Mouse (Mus musculus) CH12.LX (cell line): ENCODE results near the gene Adamts20. TPM values are rescaled to one million over a fixed set of nuclear protein-coding genes. Genes with fewer than 3 reads are reported as not detected.

Experiments used
- DNase-seq: peaks from one replicate; pipeline ENCODE4 v3.0.0-alpha.2; 2013; ENCODE audit errors: extremely low read depth
- H3K27ac ChIP-seq: 2 replicates; pipeline ENCODE4 v1.5.1; 2012; ENCODE audit warnings: low read depth, mild to moderate bottlenecking, control low read depth, moderate library complexity; ENCODE audit not compliant: insufficient read depth
- H3K27me3 ChIP-seq: replicated peaks from 2 replicates; pipeline ENCODE3; 2012; ENCODE audit warnings: inconsistent platforms
- H3K36me3 ChIP-seq, 2 experiments: replicated peaks in 1 of 2; 2 replicates each; pipeline versions ENCODE3 to v1.6.1; 2012; ENCODE audit warnings: inconsistent platforms in 1 of 2, low read length in 1 of 2, mild to moderate bottlenecking in 1 of 2, mixed read lengths in 1 of 2, moderate library complexity in 1 of 2; ENCODE audit not compliant: control insufficient read depth in 1 of 2, insufficient read depth in 1 of 2
- H3K4me1 ChIP-seq, 2 experiments: 2 replicates each; pipeline ENCODE4 v1.6.1; 2012; ENCODE audit warnings: inconsistent platforms in 1 of 2, moderate library complexity in 1 of 2; ENCODE audit not compliant: insufficient read depth in 2 of 2, control insufficient read depth in 1 of 2
- H3K4me2 ChIP-seq: 2 replicates; pipeline ENCODE4 v1.6.1; 2012; ENCODE audit warnings: low read depth, mild to moderate bottlenecking, control low read depth; ENCODE audit not compliant: poor library complexity, insufficient read depth, severe bottlenecking
- H3K4me3 ChIP-seq, 3 experiments: fragments of 150-350 bp in 1 of 3; sonication (generic) in 1 of 3; replicated peaks in 1 of 3; 2 replicates each; pipeline versions ENCODE3 to v1.5.1; 2011 to 2012; ENCODE audit warnings: low read depth in 2 of 3, low read length in 2 of 3, mild to moderate bottlenecking in 2 of 3, moderate library complexity in 2 of 3, control low read depth in 1 of 3, improper control_type of control experiment in 1 of 3, inconsistent platforms in 1 of 3, mixed read lengths in 1 of 3; ENCODE audit not compliant: poor library complexity in 1 of 3
- H3K79me2 ChIP-seq: replicated peaks from 2 replicates; pipeline ENCODE4 v1.6.1; 2012; ENCODE audit warnings: mild to moderate bottlenecking, moderate library complexity; ENCODE audit not compliant: control insufficient read depth, poor library complexity, insufficient read depth, severe bottlenecking; ENCODE audit errors: extremely low read depth
- H3K9ac ChIP-seq: 2 replicates; pipeline ENCODE4 v1.6.1; 2012; ENCODE audit warnings: low read depth, mild to moderate bottlenecking, control low read depth, moderate library complexity; ENCODE audit not compliant: insufficient read depth
- H3K9me3 ChIP-seq: replicated peaks from 2 replicates; pipeline ENCODE3; 2012; ENCODE audit warnings: low read length, inconsistent platforms, mixed read lengths
- BHLHE40 ChIP-seq: IDR thresholded peaks from 2 replicates; pipeline ENCODE4 v1.6.1; 2011; ENCODE audit warnings: mild to moderate bottlenecking, low read depth, low read length, improper control_type of control experiment
- CHD2 ChIP-seq: IDR thresholded peaks from 2 replicates; pipeline ENCODE4 v1.6.1; 2011; ENCODE audit warnings: low read length, improper control_type of control experiment
- CTCF ChIP-seq, 2 experiments: IDR thresholded peaks in 1 of 2; conservative IDR thresholded peaks in 1 of 2; 2 replicates each; pipeline ENCODE4 v1.5.1; 2011 to 2012; ENCODE audit warnings: low read depth in 2 of 2, low read length in 2 of 2, improper control_type of control experiment in 1 of 2, inconsistent platforms in 1 of 2, mild to moderate bottlenecking in 1 of 2, moderate library complexity in 1 of 2
- ELF1 ChIP-seq: IDR thresholded peaks from 2 replicates; pipeline ENCODE4 v1.6.1; 2014; ENCODE audit warnings: low read depth, mild to moderate bottlenecking, inconsistent platforms, low read length, improper control_type of control experiment
- EP300 ChIP-seq: IDR thresholded peaks from 2 replicates; pipeline ENCODE4 v1.6.1; 2011; ENCODE audit warnings: low read length, improper control_type of control experiment
- ETS1 ChIP-seq: conservative IDR thresholded peaks from 2 replicates; pipeline ENCODE4 v1.6.1; 2012; ENCODE audit warnings: low read depth, mild to moderate bottlenecking, inconsistent platforms, low read length, improper control_type of control experiment, moderate library complexity
- HCFC1 ChIP-seq: IDR thresholded peaks from 2 replicates; pipeline ENCODE4 v1.6.1; 2012; ENCODE audit warnings: low read depth, mild to moderate bottlenecking, inconsistent platforms, low read length, improper control_type of control experiment
- IRF4 ChIP-seq: IDR thresholded peaks from 2 replicates; pipeline ENCODE4 v1.6.1; 2014; ENCODE audit warnings: low read depth, mild to moderate bottlenecking, inconsistent platforms, low read length, improper control_type of control experiment
- JUN ChIP-seq: IDR thresholded peaks from 2 replicates; pipeline ENCODE4 v1.6.1; 2011; ENCODE audit warnings: low read depth, mild to moderate bottlenecking, low read length, improper control_type of control experiment, moderate library complexity; ENCODE audit not compliant: insufficient read depth
- JUND ChIP-seq: conservative IDR thresholded peaks from 2 replicates; pipeline ENCODE4 v1.6.1; 2011; ENCODE audit warnings: low read depth, low read length, improper control_type of control experiment
- KAT2A ChIP-seq: IDR thresholded peaks from 2 replicates; pipeline ENCODE4 v1.6.1; 2012; ENCODE audit warnings: low read length, improper control_type of control experiment, inconsistent platforms; ENCODE audit not compliant: insufficient replicate concordance
- MAFK ChIP-seq: IDR thresholded peaks from 2 replicates; pipeline ENCODE4 v1.6.1; 2011; ENCODE audit warnings: low read length, improper control_type of control experiment; ENCODE audit not compliant: insufficient replicate concordance
- MAX ChIP-seq: IDR thresholded peaks from 2 replicates; pipeline ENCODE4 v1.6.1; 2011; ENCODE audit warnings: low read length, improper control_type of control experiment
- MAZ ChIP-seq: IDR thresholded peaks from 2 replicates; pipeline ENCODE4 v1.6.1; 2012; ENCODE audit warnings: low read depth, mild to moderate bottlenecking, inconsistent platforms, low read length, improper control_type of control experiment, moderate library complexity
- MEF2A ChIP-seq: IDR thresholded peaks from 2 replicates; pipeline ENCODE4 v1.6.1; 2014; ENCODE audit warnings: low read depth, mild to moderate bottlenecking, inconsistent platforms, low read length, improper control_type of control experiment, borderline replicate concordance
- MXI1 ChIP-seq: IDR thresholded peaks from 2 replicates; pipeline ENCODE4 v1.6.1; 2011; ENCODE audit warnings: mild to moderate bottlenecking, low read depth, low read length, improper control_type of control experiment
- NRF1 ChIP-seq: IDR thresholded peaks from 2 replicates; pipeline ENCODE4 v1.6.1; 2014; ENCODE audit warnings: low read depth, mild to moderate bottlenecking, inconsistent platforms, low read length, improper control_type of control experiment, moderate library complexity
- POLR2A ChIP-seq: IDR thresholded peaks from 2 replicates; pipeline ENCODE4 v1.6.1; 2011; ENCODE audit warnings: low read depth, mild to moderate bottlenecking, improper control_type of control experiment, low read length
- POLR2AphosphoS2 ChIP-seq: IDR thresholded peaks from 2 replicates; pipeline ENCODE4 v1.6.1; 2011; ENCODE audit warnings: low read depth, low read length, improper control_type of control experiment
- RAD21 ChIP-seq: IDR thresholded peaks from 2 replicates; pipeline ENCODE4 v1.6.1; 2011; ENCODE audit warnings: low read depth, mild to moderate bottlenecking, low read length, improper control_type of control experiment, moderate library complexity
- RCOR1 ChIP-seq: conservative IDR thresholded peaks from 2 replicates; pipeline ENCODE4 v1.6.1; 2012; ENCODE audit warnings: low read depth, mild to moderate bottlenecking, inconsistent platforms, low read length, improper control_type of control experiment
- SMC3 ChIP-seq: IDR thresholded peaks from 2 replicates; pipeline ENCODE4 v1.6.1; 2011; ENCODE audit warnings: low read depth, low read length, improper control_type of control experiment
- TCF12 ChIP-seq: IDR thresholded peaks from 2 replicates; pipeline ENCODE4 v1.6.1; 2014; ENCODE audit warnings: low read depth, mild to moderate bottlenecking, inconsistent platforms, low read length, improper control_type of control experiment
- USF1 ChIP-seq: IDR thresholded peaks from 2 replicates; pipeline ENCODE4 v1.6.1; 2014; ENCODE audit warnings: low read depth, mild to moderate bottlenecking, inconsistent platforms, low read length, improper control_type of control experiment
- USF2 ChIP-seq: conservative IDR thresholded peaks from 2 replicates; pipeline ENCODE4 v1.6.1; 2011; ENCODE audit warnings: low read depth, low read length, improper control_type of control experiment
- ZKSCAN1 ChIP-seq: IDR thresholded peaks from 2 replicates; pipeline ENCODE4 v1.6.1; 2012; ENCODE audit warnings: low read depth, inconsistent platforms, low read length, improper control_type of control experiment, borderline replicate concordance
- ZNF384 ChIP-seq: IDR thresholded peaks from 2 replicates; pipeline ENCODE4 v1.6.1; 2012; ENCODE audit warnings: low read depth, low read length, improper control_type of control experiment, inconsistent platforms
- dilution Hi-C: fragments of 300-500 bp; cut with MboI; formaldehyde crosslinking; loops from 2 replicates; pipeline ENCODE4 v1.14.3; 2020; ENCODE audit warnings: low sequenced_read_pairs; ENCODE audit not compliant: extremely low pct_unique_long_range_greater_than_20kb, extremely low pct_ligation_motif_present
- in situ Hi-C: fragments of 300-500 bp; cut with MboI; formaldehyde crosslinking; loops from 3 replicates; pipeline ENCODE4 v1.14.3; 2019; ENCODE audit warnings: low sequenced_read_pairs, low pct_ligation_motif_present, low pct_unique_long_range_greater_than_20kb, mixed read lengths
- polyA plus RNA-seq: library from polyadenylated mRNA; unstranded; fragments of >175 nt; gene quantifications from 2 replicates; pipeline ENCODE4 v1.2.1, GENCODE M21; 2012; ENCODE audit warnings: low read depth; ENCODE audit not compliant: insufficient read length
- total RNA-seq, 2 experiments: library from RNA; depleted of rRNA; stranded (reverse); fragments of 300-350 nt in 1 of 2; fragments of >200 nt in 1 of 2; gene quantifications; 2 replicates each; pipeline ENCODE4 v1.2.3; 2012 to 2014

Gene Adamts20
- total and polyA plus RNA-seq, 3 experiments = 0.37 to 1.5 (median 0.68) TPM

DNA sequence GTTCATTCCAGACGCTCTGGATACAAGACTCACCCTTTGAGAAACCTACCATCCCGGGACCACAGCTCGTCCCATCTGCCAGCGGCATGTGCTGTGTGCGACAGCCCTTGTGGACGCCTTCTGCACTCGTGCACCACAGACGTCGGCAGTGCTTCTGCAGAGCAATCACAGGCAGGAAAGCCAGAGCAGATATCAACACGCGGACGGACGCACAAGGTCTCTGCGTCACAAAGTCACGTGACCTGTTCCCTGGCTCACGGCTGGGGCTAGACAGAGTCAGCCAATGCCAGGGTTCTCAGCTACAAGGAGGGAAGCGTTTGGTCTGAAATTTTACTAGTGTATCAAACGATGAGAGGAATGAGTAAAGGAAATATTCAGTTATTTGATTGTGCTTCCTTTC, 116.2 kb downstream of the Adamts20 start:
- dilution Hi-C loops = no loop called here

DNA sequence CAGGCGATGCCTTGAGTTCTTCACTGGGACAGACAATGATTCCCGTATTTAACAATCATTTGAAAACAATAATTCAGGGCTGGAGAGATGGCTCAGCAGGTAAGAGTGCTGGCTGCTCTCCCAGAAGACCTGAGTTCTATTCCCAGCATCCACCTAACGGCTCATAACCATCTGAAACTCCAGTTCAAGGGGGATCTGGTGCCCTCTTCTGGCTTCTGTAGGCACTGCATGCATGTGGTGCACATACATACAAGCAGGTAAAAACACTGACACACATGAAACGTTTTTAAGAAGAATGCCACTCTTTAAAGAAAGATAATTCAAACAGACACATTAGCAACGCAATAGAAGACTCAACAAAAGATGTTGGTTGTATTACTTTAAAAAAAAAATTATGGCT, 120.9 kb downstream of the Adamts20 start:
- no peak for TF ChIP-seq USF2
- no peak for TF ChIP-seq ZNF384
- TF ChIP-seq CTCF (conservative IDR thresholded peaks at IDR 0.05 in 1 of 2, IDR thresholded peaks at IDR 0.05 in 1 of 2; ENCODE audit: low read depth in 2 of 2, low read length in 2 of 2) = peak in 1 of 2 experiments; percentile 24; a peak in 2 of 4 replicates
- no peak for DNase-seq
- H3K4me2 ChIP-seq = no peak overlapping the region
- dilution Hi-C loops (no loop called here), in situ Hi-C loops (no loop called here)
- H3K79me2 ChIP-seq = no peaks in the 10 kb centered on the region
- H3K4me3 ChIP-seq = no peak overlapping the region
- H3K9me3 ChIP-seq = no peaks in the 10 kb centered on the region
- H3K9ac ChIP-seq = no peak overlapping the region
- H3K36me3 ChIP-seq = no peaks in the 10 kb centered on the region
- no peaks in the 10 kb centered on the region for H3K27me3 ChIP-seq
- H3K4me1 ChIP-seq = no peaks in the 10 kb centered on the region
- H3K27ac ChIP-seq = no peak overlapping the region

More for the DNA sequence above, 116.2 kb downstream of the Adamts20 start:
- H3K9me3 ChIP-seq = no peaks in the 10 kb centered on the region
- DNase-seq = no peak
- H3K79me2 ChIP-seq = no peaks in the 10 kb centered on the region
- no peak overlapping the region for H3K4me3 ChIP-seq
- no peak overlapping the region for H3K9ac ChIP-seq
- H3K27me3 ChIP-seq = no peaks in the 10 kb centered on the region
- in situ Hi-C loops = no loop called here
- H3K4me2 ChIP-seq = no peak overlapping the region
- no peaks in the 10 kb centered on the region for H3K4me1 ChIP-seq
- H3K36me3 ChIP-seq = no peaks in the 10 kb centered on the region
- H3K27ac ChIP-seq = no peak overlapping the region
- no peak for TF ChIP-seq BHLHE40
- TF ChIP-seq USF1 = no peak
- no peak for TF ChIP-seq EP300
- no peak for TF ChIP-seq RCOR1
- no peak for TF ChIP-seq POLR2A
- no peak for TF ChIP-seq MAZ
- TF ChIP-seq, all 38 proteins: peak for 0

DNA sequence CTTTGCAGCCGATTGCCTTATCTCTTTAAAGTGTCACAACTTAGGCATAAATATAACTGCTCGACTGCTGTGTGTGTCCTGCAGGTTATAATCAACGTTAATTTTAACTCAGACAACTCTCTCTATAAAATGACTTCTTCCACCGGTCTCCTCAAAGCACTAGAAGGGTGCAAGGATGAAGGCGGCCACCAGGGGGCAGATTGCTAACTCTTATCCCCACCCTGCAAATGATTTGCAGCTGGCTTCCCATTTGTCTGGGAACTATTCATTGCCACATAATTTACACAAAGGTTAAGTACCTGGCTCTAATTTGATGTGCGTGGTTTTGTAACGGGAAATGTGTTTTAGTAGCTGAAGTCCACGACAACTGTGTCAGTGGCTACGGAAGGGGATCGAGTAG, 122.9 kb downstream of the Adamts20 start:
- Histone ChIP-seq H3K4me3 (no peak overlapping the region), H3K9ac (no peak overlapping the region), H3K79me2 (no peaks in the 10 kb centered on the region), H3K4me1 (no peaks in the 10 kb centered on the region), H3K27ac (no peak overlapping the region), H3K36me3 (no peaks in the 10 kb centered on the region), H3K27me3 (no peaks in the 10 kb centered on the region), H3K9me3 (no peaks in the 10 kb centered on the region), H3K4me2 (no peak overlapping the region)
- peak; percentile 56 for DNase-seq
- in situ Hi-C loops (no loop called here), dilution Hi-C loops (no loop called here)
- TF ChIP-seq USF1 (no peak), ETS1 (no peak), MXI1 (no peak), ELF1 (no peak), SMC3 (peak; percentile 79), KAT2A (no peak), RCOR1 (no peak), IRF4 (no peak), RAD21 (peak; percentile 56), MAX (no peak), MAZ (no peak), USF2 (no peak), MAFK (no peak), ZKSCAN1 (no peak), JUND (no peak), NRF1 (no peak), POLR2AphosphoS2 (no peak), POLR2A (no peak), JUN (no peak), MEF2A (no peak), HCFC1 (no peak), CHD2 (no peak), TCF12 (no peak)
